Mouse (Mus musculus): ENCODE data around the gene 4921539E11Rik. TPM values are rescaled to one million over a fixed set of nuclear protein-coding genes. Genes with fewer than 3 reads are reported as not detected.

The 4921539E11Rik gene
- polyA plus RNA-seq, 1 experiment from 2014 or later: not detected

DNA sequence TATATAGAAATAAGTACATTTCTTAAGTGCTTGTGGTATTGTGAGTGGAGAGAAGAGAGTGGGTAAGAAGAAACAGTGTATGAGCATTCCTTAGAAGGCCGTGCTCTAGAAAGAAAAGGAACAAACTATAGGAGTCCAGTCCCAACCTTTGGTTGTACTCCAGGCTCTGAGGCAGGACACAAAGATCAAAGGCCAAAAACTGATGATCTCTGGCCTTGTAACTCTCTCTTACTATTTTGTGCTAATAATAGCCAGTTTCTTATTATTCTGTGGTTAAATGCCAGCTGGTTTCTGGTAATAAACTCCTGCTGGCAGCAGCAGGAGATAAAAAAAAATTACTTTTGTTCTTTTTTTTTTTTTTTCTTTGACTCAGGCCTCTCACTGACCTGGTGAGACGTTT is 58.5 kb downstream of the 4921539E11Rik start:
- H3K4me1 ChIP-seq (ENCODE audit: control insufficient read depth in 2 of 2, insufficient read depth in 2 of 2, low read length in 2 of 2): no peaks in the 10 kb centered on the region
- H3K9me3 ChIP-seq (ENCODE audit: control insufficient read depth, low read length): no peaks in the 10 kb centered on the region
- no peak overlapping the region for H3K9ac ChIP-seq (ENCODE audit: low read length)
- WGBS: 66% methylated on average over 2 of the region's 2 CpGs
- H3K27ac ChIP-seq (replicated peaks in 1 of 2; ENCODE audit: control insufficient read depth in 1 of 2, insufficient read depth in 1 of 2, low read depth in 2 of 2, low read length in 2 of 2): no peak overlapping the region
- no peak for ATAC-seq (ENCODE audit: insufficient number of reproducible peaks, insufficient read depth, low FRiP score, low read depth)
- H3K4me2 ChIP-seq (ENCODE audit: low read length): no peak overlapping the region
- no peak overlapping the region for H3K4me3 ChIP-seq (ENCODE audit: control insufficient read depth in 1 of 2, insufficient read depth in 1 of 2, low read depth in 1 of 2, low read length in 2 of 2)
- no peaks in the 10 kb centered on the region for H3K27me3 ChIP-seq (ENCODE audit: control insufficient read depth, insufficient read depth, low read length)
- H3K36me3 ChIP-seq (ENCODE audit: control insufficient read depth, insufficient read depth, low read length): no peaks in the 10 kb centered on the region

DNA sequence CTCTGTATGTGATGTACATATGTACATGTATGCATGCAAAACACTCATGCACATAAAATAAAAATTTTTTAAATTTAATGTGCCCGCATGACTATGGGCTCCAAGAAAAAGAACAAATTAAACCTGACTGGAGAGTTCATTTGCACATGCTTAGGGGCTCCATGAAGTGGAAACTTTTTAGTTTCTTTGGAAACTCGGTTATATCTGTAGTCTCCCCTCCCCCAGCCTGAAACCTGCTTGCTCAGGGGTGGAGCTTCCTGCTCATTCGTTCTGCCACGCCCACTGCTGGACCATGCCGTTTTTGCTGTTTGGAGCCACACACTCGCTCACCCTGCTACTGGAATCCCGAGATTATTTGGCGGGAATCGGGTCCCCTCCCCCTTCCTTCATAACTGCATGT is 67.8 kb downstream of the 4921539E11Rik start:
- Histone ChIP-seq H3K4me2 (ENCODE audit: low read length) (peak overlapping the region; percentile 29; the same call in 1 of the 2 replicates), H3K27me3 (ENCODE audit: control insufficient read depth, insufficient read depth, low read length) (no peaks in the 10 kb centered on the region), H3K4me1 (ENCODE audit: control insufficient read depth in 2 of 2, insufficient read depth in 2 of 2, low read length in 2 of 2) (no peaks in the 10 kb centered on the region; a peak in 1 of 4 replicates), H3K9me3 (ENCODE audit: control insufficient read depth, low read length) (no peaks in the 10 kb centered on the region), H3K36me3 (ENCODE audit: control insufficient read depth, insufficient read depth, low read length) (no peaks in the 10 kb centered on the region), H3K9ac (ENCODE audit: low read length) (no peak overlapping the region), H3K4me3 (ENCODE audit: control insufficient read depth in 1 of 2, insufficient read depth in 1 of 2, low read depth in 1 of 2, low read length in 2 of 2) (no peak overlapping the region), H3K27ac (replicated peaks in 1 of 2; ENCODE audit: control insufficient read depth in 1 of 2, insufficient read depth in 1 of 2, low read depth in 2 of 2, low read length in 2 of 2) (no peak overlapping the region)
- 30% methylated on average over 9 of the region's 9 CpGs for WGBS
- ATAC-seq (ENCODE audit: insufficient number of reproducible peaks, insufficient read depth, low FRiP score, low read depth): no peak

- Histone ChIP-seq H3K4me3 (ENCODE audit: control insufficient read depth in 1 of 2, insufficient read depth in 1 of 2, low read depth in 1 of 2, low read length in 2 of 2) (no peak overlapping the region), H3K9me3 (ENCODE audit: control insufficient read depth, low read length) (no peaks in the 10 kb centered on the region), H3K4me1 (ENCODE audit: control insufficient read depth in 2 of 2, insufficient read depth in 2 of 2, low read length in 2 of 2) (no peaks in the 10 kb centered on the region; a peak in 1 of 4 replicates), H3K27me3 (ENCODE audit: control insufficient read depth, insufficient read depth, low read length) (no peaks in the 10 kb centered on the region), H3K4me2 (ENCODE audit: low read length) (no peak overlapping the region), H3K27ac (replicated peaks in 1 of 2; ENCODE audit: control insufficient read depth in 1 of 2, insufficient read depth in 1 of 2, low read depth in 2 of 2, low read length in 2 of 2) (no peak overlapping the region), H3K9ac (ENCODE audit: low read length) (no peak overlapping the region), H3K36me3 (ENCODE audit: control insufficient read depth, insufficient read depth, low read length) (no peaks in the 10 kb centered on the region)
- ATAC-seq (ENCODE audit: insufficient number of reproducible peaks, insufficient read depth, low FRiP score, low read depth): no peak
- WGBS: 71% methylated on average over 6 of the region's 6 CpGs
These were observed 68.9 kb downstream of the 4921539E11Rik start for GRCm38 (mm10) chr4:103221789-103222188.

- Histone ChIP-seq H3K27ac (replicated peaks in 1 of 2; ENCODE audit: control insufficient read depth in 1 of 2, insufficient read depth in 1 of 2, low read depth in 2 of 2, low read length in 2 of 2) (no peak overlapping the region), H3K4me1 (ENCODE audit: control insufficient read depth in 2 of 2, insufficient read depth in 2 of 2, low read length in 2 of 2) (peaks cover 0 to 4% of the 10 kb centered on the region in 2 experiments; a peak in 1 of 4 replicates), H3K9ac (ENCODE audit: low read length) (no peak overlapping the region), H3K4me2 (ENCODE audit: low read length) (no peak overlapping the region), H3K36me3 (ENCODE audit: control insufficient read depth, insufficient read depth, low read length) (no peaks in the 10 kb centered on the region), H3K4me3 (ENCODE audit: control insufficient read depth in 1 of 2, insufficient read depth in 1 of 2, low read depth in 1 of 2, low read length in 2 of 2) (no peak overlapping the region), H3K27me3 (ENCODE audit: control insufficient read depth, insufficient read depth, low read length) (no peaks in the 10 kb centered on the region), H3K9me3 (ENCODE audit: control insufficient read depth, low read length) (no peaks in the 10 kb centered on the region)
- ATAC-seq (ENCODE audit: insufficient number of reproducible peaks, insufficient read depth, low FRiP score, low read depth): no peak
- WGBS: 75% methylated on average over 5 of the region's 5 CpGs
These were observed 71.7 kb downstream of the 4921539E11Rik start for GRCm38 (mm10) chr4:103219011-103219410.

GRCm38 (mm10) chr4:103216046-103216445 is 74.6 kb downstream of the 4921539E11Rik start:
- H3K4me3 ChIP-seq (ENCODE audit: control insufficient read depth in 1 of 2, insufficient read depth in 1 of 2, low read depth in 1 of 2, low read length in 2 of 2): no peak overlapping the region
- no peak overlapping the region for H3K4me2 ChIP-seq (ENCODE audit: low read length)
- H3K4me1 ChIP-seq (ENCODE audit: control insufficient read depth in 2 of 2, insufficient read depth in 2 of 2, low read length in 2 of 2): peaks cover 0 to 4% of the 10 kb centered on the region in 2 experiments; a peak in 2 of 4 replicates
- WGBS: 91% methylated on average over 6 of the region's 6 CpGs
- H3K9me3 ChIP-seq (ENCODE audit: control insufficient read depth, low read length): no peaks in the 10 kb centered on the region
- no peak overlapping the region for H3K27ac ChIP-seq (replicated peaks in 1 of 2; ENCODE audit: control insufficient read depth in 1 of 2, insufficient read depth in 1 of 2, low read depth in 2 of 2, low read length in 2 of 2)
- H3K9ac ChIP-seq (ENCODE audit: low read length): no peak overlapping the region
- no peak for ATAC-seq (ENCODE audit: insufficient number of reproducible peaks, insufficient read depth, low FRiP score, low read depth)
- H3K36me3 ChIP-seq (ENCODE audit: control insufficient read depth, insufficient read depth, low read length): peaks cover 8% of the 10 kb centered on the region
- no peaks in the 10 kb centered on the region for H3K27me3 ChIP-seq (ENCODE audit: control insufficient read depth, insufficient read depth, low read length)

- Histone ChIP-seq H3K9me3 (ENCODE audit: control insufficient read depth, low read length) (no peaks in the 10 kb centered on the region), H3K27ac (replicated peaks in 1 of 2; ENCODE audit: control insufficient read depth in 1 of 2, insufficient read depth in 1 of 2, low read depth in 2 of 2, low read length in 2 of 2) (peak within 1 kb of the TSS; percentile 86 to 96), H3K4me1 (ENCODE audit: control insufficient read depth in 2 of 2, insufficient read depth in 2 of 2, low read length in 2 of 2) (peaks cover 0 to 4% of the 10 kb centered on the region in 2 experiments; a peak in 2 of 4 replicates), H3K36me3 (ENCODE audit: control insufficient read depth, insufficient read depth, low read length) (peaks cover 17% of the 10 kb centered on the region), H3K4me2 (ENCODE audit: low read length) (peak within 1 kb of the TSS; percentile 63), H3K9ac (ENCODE audit: low read length) (peak within 1 kb of the TSS; percentile 99), H3K27me3 (ENCODE audit: control insufficient read depth, insufficient read depth, low read length) (no peaks in the 10 kb centered on the region), H3K4me3 (ENCODE audit: control insufficient read depth in 1 of 2, insufficient read depth in 1 of 2, low read depth in 1 of 2, low read length in 2 of 2) (peak within 1 kb of the TSS; percentile 83 to 98)
- ATAC-seq (ENCODE audit: insufficient number of reproducible peaks, insufficient read depth, low FRiP score, low read depth): peak; percentile 85
- WGBS: 4% methylated on average over 53 of the region's 70 CpGs
These were observed 75.5 kb downstream of the 4921539E11Rik start, which contains the start of gene Slc35d1 for GRCm38 (mm10) chr4:103214925-103215820. Gene Slc35d1, minus strand, starts transcription at chr4:103215164.

DNA sequence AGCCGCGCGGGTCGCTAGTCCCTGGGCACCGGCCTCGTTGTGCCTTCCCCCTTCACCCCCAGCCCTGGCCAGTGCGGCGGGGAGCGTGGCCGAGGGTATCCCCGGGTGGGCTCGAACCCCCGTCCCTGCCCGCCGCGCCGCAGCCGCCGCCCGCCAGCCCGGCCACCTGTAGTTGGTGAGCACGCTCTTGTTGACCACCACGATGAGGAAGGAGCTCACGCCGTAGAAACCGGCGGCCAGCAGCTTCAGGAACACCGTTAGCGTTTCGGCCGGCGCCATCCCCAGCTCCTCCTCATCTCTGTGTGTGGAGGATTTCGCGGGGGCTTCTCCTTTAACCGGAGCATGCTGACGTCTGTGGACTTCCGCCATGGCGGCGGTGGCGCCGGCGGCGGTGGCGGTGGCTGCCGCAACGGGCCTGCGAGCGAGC is 76.2 kb downstream of the 4921539E11Rik start:
- Histone ChIP-seq H3K27ac (replicated peaks in 1 of 2; ENCODE audit: control insufficient read depth in 1 of 2, insufficient read depth in 1 of 2, low read depth in 2 of 2, low read length in 2 of 2) (peak overlapping the region; percentile 86 to 96), H3K27me3 (ENCODE audit: control insufficient read depth, insufficient read depth, low read length) (no peaks in the 10 kb centered on the region), H3K9me3 (ENCODE audit: control insufficient read depth, low read length) (no peaks in the 10 kb centered on the region), H3K36me3 (ENCODE audit: control insufficient read depth, insufficient read depth, low read length) (peaks cover 24% of the 10 kb centered on the region), H3K4me2 (ENCODE audit: low read length) (peak overlapping the region; percentile 63), H3K4me1 (ENCODE audit: control insufficient read depth in 2 of 2, insufficient read depth in 2 of 2, low read length in 2 of 2) (peaks cover 0 to 4% of the 10 kb centered on the region in 2 experiments; a peak in 2 of 4 replicates), H3K4me3 (ENCODE audit: control insufficient read depth in 1 of 2, insufficient read depth in 1 of 2, low read depth in 1 of 2, low read length in 2 of 2) (peak overlapping the region; percentile 83 to 98), H3K9ac (ENCODE audit: low read length) (peak overlapping the region; percentile 99)
- WGBS: under 1% methylated on average over 47 of the region's 48 CpGs
- peak; percentile 80 for ATAC-seq (ENCODE audit: insufficient number of reproducible peaks, insufficient read depth, low FRiP score, low read depth)

Data from heart, embryonic 14.5 days (tissue).